Mouse (Mus musculus) monocyte, adult 59 days (primary cell): ENCODE results near the gene Ccl25. TPM values are rescaled to one million over a fixed set of nuclear protein-coding genes. Genes with fewer than 3 reads are reported as not detected.

Source experiments
- total RNA-seq, 2 experiments: library from RNA; stranded (reverse); gene quantifications; one replicate each; pipeline ENCODE4 v1.2.4; 2023

Gene Ccl25
- total RNA-seq: 10 to 100 TPM; 20.0 to 23.1 TPM

GRCm38 (mm10) chr8:4324983-4325750 lies at the start of gene Ccl25, which contains the start of gene Elavl1:
TSS of gene Ccl25 (plus strand) at chr8:4325210.
TSS of gene Elavl1 (minus strand) at chr8:4325413.

GRCm38 (mm10) chr8:4275275-4276110 lies 49.5 kb upstream of the Ccl25 start, which contains the start of gene Timm44:
TSS of gene Timm44 (minus strand) at chr8:4275913.

Other genes with a start within 250 kb of the Ccl25 start
- not detected for gene Cd209f, start 219.4 kb upstream of the Ccl25 start, total RNA-seq
- gene Cd209g, start 191.1 kb upstream of the Ccl25 start, total RNA-seq: not detected
- gene Evi5l, start 158.6 kb upstream of the Ccl25 start, total RNA-seq: 1 to 10 TPM; 9.8 TPM
- gene Prr36, start 107.8 kb upstream of the Ccl25 start, total RNA-seq: not detected
- gene Lrrc8e, start 98.4 kb upstream of the Ccl25 start, total RNA-seq: not detected
- 10 to 100 TPM; 76.0 to 85.7 TPM for gene Map2k7, start 86.5 kb upstream of the Ccl25 start, total RNA-seq
- gene Gm49320, start 86.3 kb upstream of the Ccl25 start, total RNA-seq: not detected
- gene Tgfbr3l, start 77.0 kb upstream of the Ccl25 start, total RNA-seq: 10 to 100 TPM in 1 of 2 experiments, 1 to 10 TPM in 1; 8.3 to 10.2 TPM
- 10 to 100 TPM in 1 of 2 experiments, 1 to 10 TPM in 1; 8.8 to 14.5 TPM for gene Snapc2, start 72.1 kb upstream of the Ccl25 start, total RNA-seq
- 1 to 10 TPM in 1 of 2 experiments, under 1 TPM in 1; 0.94 to 1.2 TPM for gene Ctxn1, start 65.9 kb upstream of the Ccl25 start, total RNA-seq
- gene Timm44, start 49.3 kb upstream of the Ccl25 start, total RNA-seq: 10 to 100 TPM; 52.5 to 54.7 TPM
- gene Elavl1, start 203 bp downstream of the Ccl25 start, total RNA-seq: 10 to 100 TPM; 77.6 to 84.8 TPM
- 10 to 100 TPM; 10.1 to 15.6 TPM for gene Cers4, start 167.8 kb downstream of the Ccl25 start, total RNA-seq